Mouse (Mus musculus) heart, postnatal 0 days (tissue): Measurements from ENCODE around the gene Telo2.
A peak's percentile ranks its signal among the peaks of the same experiment; 100 is the strongest.

ENCODE experiments used
- CTCF ChIP-seq: IDR thresholded peaks from 2 replicates; pipeline ENCODE4 v1.5.1; 2016; ENCODE audit warnings: antibody characterized with exemption, control low read depth, low read depth
- EP300 ChIP-seq: IDR thresholded peaks from 2 replicates; pipeline ENCODE4 v1.6.1; 2016; ENCODE audit warnings: antibody characterized with exemption, low read depth

- TF ChIP-seq CTCF (no peak), EP300 (peak; percentile 95)
These were observed 48.3 kb downstream of the Telo2 start for GRCm38 (mm10) chr17:25067442-25067851.
